Mouse (Mus musculus): Measurements from ENCODE around the gene Gm27235. TPM values are rescaled to one million over a fixed set of nuclear protein-coding genes. Genes with fewer than 3 reads are reported as not detected.
"Not testable (repeated sequence)": the region's sequence is repeated elsewhere in the genome, so short reads cannot be mapped to it uniquely, and the experiment has no call there.

The Gm27235 gene
- not detected in 2 replicates for polyA plus RNA-seq (2015; fragmentation: Nextera tagmentation; extraction: Ambion mirVana)

DNA sequence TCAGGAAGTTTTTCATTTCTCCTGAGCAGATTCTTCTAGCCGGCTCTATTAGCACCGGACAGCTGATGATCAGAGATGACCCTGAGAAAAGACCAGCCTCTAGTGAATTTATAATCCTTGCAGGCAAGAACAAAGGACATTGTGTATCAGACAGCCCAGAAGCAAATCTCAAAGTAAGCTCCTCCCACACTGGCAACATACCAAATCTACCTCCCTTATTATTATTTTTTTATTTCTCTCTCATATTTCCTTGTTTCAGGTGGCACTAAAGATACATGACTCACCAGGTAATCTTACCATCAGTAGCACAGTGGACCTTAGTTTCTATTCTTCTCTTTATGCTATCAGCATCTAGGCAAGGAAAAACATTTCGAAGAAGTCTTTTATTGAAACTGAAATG lies at the start of gene Gm27235, which contains the start of gene D730048I06Rik:
Gene Gm27235, minus strand, starts transcription at position 101 of the 400 bp plus-strand sequence.
Gene D730048I06Rik, minus strand, starts transcription at position 112 of the 400 bp plus-strand sequence.
- Histone ChIP-seq H3K36me3 (no peaks in the 10 kb centered on the region), H3K27me3 (no peaks in the 10 kb centered on the region), H3K9me3 (peaks cover 16% of the 10 kb centered on the region), H3K4me2 (replicated peaks) (no peak within 1 kb of the TSS), H3K4me3 (replicated peaks) (no peak within 1 kb of the TSS), H3K27ac (no peak within 1 kb of the TSS), H3K9ac (replicated peaks) (no peak within 1 kb of the TSS), H3K4me1 (replicated peaks) (no peaks in the 10 kb centered on the region)
- no peak for ATAC-seq
- WGBS = 91% methylated on average over 3 of the region's 3 CpGs

DNA sequence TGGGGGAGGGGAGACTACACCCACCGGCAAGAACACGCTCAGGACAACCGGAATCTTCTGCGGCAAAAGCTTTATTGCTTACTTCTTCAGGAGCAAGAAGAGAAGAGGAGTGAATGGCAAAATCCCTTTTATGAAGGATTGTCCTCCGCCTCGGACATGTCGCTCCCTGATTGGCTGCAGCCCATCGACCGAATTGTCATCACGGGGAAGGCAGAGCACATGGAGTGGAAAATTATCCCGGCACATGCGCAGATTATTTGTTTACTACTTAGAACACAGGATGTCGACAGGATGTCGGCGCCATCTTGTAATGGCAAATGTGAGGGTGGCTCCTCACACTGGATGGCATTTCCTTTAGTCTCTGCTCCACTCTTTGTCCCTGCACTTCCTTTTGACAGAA lies 28.0 kb upstream of the Gm27235 start:
- H3K9ac ChIP-seq (replicated peaks); H3K36me3 ChIP-seq; H3K27me3 ChIP-seq; H3K27ac ChIP-seq; ATAC-seq; H3K4me2 ChIP-seq (replicated peaks); H3K9me3 ChIP-seq; H3K4me1 ChIP-seq (replicated peaks); H3K4me3 ChIP-seq (replicated peaks): not testable (repeated sequence)
- WGBS = 96% methylated on average over 15 of the region's 15 CpGs

DNA sequence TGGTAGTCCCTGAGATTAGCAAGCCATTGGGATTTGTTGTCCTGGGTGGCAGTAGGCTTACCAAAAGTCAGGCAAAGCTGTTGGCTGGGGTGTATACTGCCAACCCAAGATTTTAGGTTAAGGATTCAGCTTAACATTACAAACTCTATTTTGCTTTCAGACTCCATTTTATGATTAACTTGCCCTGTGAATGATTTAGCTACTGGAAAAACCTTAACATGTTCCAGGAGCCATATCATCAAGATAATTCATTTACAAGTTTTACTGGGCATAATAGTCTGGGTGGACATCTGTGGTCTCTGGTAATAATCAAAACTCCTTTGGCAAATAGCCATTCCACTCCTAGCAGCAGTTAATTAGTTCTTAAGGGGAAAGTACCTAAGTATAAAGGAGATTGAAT lies 8.2 kb upstream of the Gm27235 start:
- Histone ChIP-seq H3K9ac (replicated peaks) (no peak overlapping the region), H3K36me3 (no peaks in the 10 kb centered on the region), H3K4me1 (replicated peaks) (no peaks in the 10 kb centered on the region), H3K27me3 (no peaks in the 10 kb centered on the region), H3K9me3 (peaks cover 18% of the 10 kb centered on the region), H3K4me3 (replicated peaks) (no peak overlapping the region), H3K27ac (no peak overlapping the region), H3K4me2 (replicated peaks) (no peak overlapping the region)
- no peak for ATAC-seq

DNA sequence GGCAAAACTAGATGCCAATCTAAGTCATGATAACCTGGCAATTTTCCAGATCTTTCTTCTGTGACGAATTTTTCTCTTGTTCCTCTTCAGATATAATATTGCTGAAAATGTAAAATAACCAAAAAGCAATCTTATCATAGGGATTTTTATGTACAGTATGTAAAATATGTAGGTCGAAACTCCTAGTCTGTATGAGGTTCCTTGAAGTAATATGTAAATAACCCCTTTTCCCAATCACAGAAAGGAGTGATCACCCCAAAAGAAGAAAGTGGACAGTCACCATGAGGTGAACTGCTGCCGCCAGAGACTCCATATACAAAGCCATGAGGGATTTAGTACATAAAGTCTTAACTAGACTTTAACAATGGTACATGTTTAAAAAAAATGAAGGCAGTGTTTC lies 11.9 kb downstream of the Gm27235 start, which contains the start of gene Gm17727:
Gene Gm17727, minus strand, starts transcription at position 101 of the 400 bp plus-strand sequence.
- Histone ChIP-seq H3K27me3 (no peaks in the 10 kb centered on the region), H3K36me3 (no peaks in the 10 kb centered on the region), H3K9ac (replicated peaks) (no peak within 1 kb of the TSS), H3K9me3 (peaks cover 10% of the 10 kb centered on the region), H3K27ac (no peak within 1 kb of the TSS), H3K4me3 (replicated peaks) (no peak within 1 kb of the TSS), H3K4me2 (replicated peaks) (no peak within 1 kb of the TSS), H3K4me1 (replicated peaks) (no peaks in the 10 kb centered on the region)
- 69% methylated on average over 3 of the region's 3 CpGs for WGBS
- ATAC-seq = no peak

DNA sequence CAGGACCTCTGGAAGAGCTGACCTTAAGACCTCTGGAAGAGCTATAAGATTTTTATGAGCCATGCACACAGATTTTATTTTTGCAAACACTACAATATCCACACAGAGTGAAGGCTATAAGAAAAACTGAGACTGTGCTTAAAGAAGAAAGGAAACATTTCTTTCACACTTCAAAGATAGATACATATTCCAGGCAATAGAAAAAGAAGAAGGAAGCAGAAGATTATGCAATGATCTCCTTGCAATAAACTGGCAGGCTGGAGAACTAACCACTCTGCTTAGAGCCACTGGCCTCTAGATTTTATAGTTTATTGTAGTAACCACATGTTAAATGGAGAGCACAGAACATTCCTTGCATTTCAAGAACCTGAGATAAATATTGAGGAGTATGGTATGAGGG lies 33.1 kb downstream of the Gm27235 start:
- ATAC-seq = no peak
- Histone ChIP-seq H3K4me2 (replicated peaks) (no peak overlapping the region), H3K4me3 (replicated peaks) (no peak overlapping the region)

DNA sequence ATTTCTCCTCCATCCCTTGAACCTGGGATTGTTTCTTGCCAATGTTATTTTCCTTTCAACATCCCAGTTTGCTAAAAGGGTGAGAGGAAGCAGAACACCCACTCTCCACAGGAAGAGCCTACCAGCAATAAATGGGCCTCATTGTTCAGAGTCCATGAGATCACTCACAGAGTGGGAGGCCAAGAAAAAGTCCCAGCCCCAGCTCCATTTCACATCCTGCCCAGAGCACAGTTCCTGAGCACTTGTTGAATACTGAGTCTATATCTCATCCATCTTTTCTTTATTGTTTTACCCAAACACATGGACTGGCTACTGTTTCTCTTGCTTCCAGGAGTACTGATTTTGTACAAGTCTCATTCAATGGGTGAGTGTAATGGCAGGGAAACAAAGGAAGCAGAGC lies 49.2 kb downstream of the Gm27235 start, which contains the start of gene Gm17677:
Gene Gm17677, plus strand, starts transcription at position 301 of the 400 bp plus-strand sequence.
- no peaks in the 10 kb centered on the region for H3K27me3 ChIP-seq
- H3K4me2 ChIP-seq (replicated peaks) = no peak within 1 kb of the TSS
- ATAC-seq = no peak
- H3K36me3 ChIP-seq = no peaks in the 10 kb centered on the region
- H3K4me1 ChIP-seq (replicated peaks) = no peaks in the 10 kb centered on the region
- H3K9ac ChIP-seq (replicated peaks) = no peak within 1 kb of the TSS
- no peak within 1 kb of the TSS for H3K4me3 ChIP-seq (replicated peaks)
- H3K9me3 ChIP-seq = no peaks in the 10 kb centered on the region; the same call in 1 of the 2 replicates
- H3K27ac ChIP-seq = no peak within 1 kb of the TSS

More for the DNA sequence above, 33.1 kb downstream of the Gm27235 start:
- Histone ChIP-seq H3K9ac (replicated peaks) (no peak overlapping the region), H3K36me3 (no peaks in the 10 kb centered on the region), H3K9me3 (no peaks in the 10 kb centered on the region; the same call in 1 of the 2 replicates), H3K27ac (no peak overlapping the region), H3K4me1 (replicated peaks) (no peaks in the 10 kb centered on the region), H3K27me3 (no peaks in the 10 kb centered on the region)

Other genes starting within 250 kb of the Gm27235 start
- gene Ddx25, start 231.6 kb downstream of the Gm27235 start, polyA plus RNA-seq (2015; fragmentation: Nextera tagmentation; extraction: Ambion mirVana) = 18.2 and 19.1 TPM in 2 replicates
- gene Pus3, start 231.5 kb downstream of the Gm27235 start, polyA plus RNA-seq (2015; fragmentation: Nextera tagmentation; extraction: Ambion mirVana) = 17.8 and 19.5 TPM in 2 replicates
- gene Pate2, start 219.8 kb downstream of the Gm27235 start, polyA plus RNA-seq (2015; fragmentation: Nextera tagmentation; extraction: Ambion mirVana) = 1.4 and 2.1 TPM in 2 replicates
- 19.8 and 21.1 TPM in 2 replicates for gene Hyls1, start 219.7 kb downstream of the Gm27235 start, polyA plus RNA-seq (2015; fragmentation: Nextera tagmentation; extraction: Ambion mirVana)
- gene Pate4, start 178.2 kb downstream of the Gm27235 start, polyA plus RNA-seq (2015; fragmentation: Nextera tagmentation; extraction: Ambion mirVana) = not detected in 2 replicates
- gene Pate3, start 141.9 kb downstream of the Gm27235 start, polyA plus RNA-seq (2015; fragmentation: Nextera tagmentation; extraction: Ambion mirVana) = not detected in 2 replicates
- gene Pate1, start 102.7 kb downstream of the Gm27235 start, polyA plus RNA-seq (2015; fragmentation: Nextera tagmentation; extraction: Ambion mirVana) = not detected in 2 replicates
- not detected in 2 replicates for gene Gm17677, start 49.1 kb downstream of the Gm27235 start, polyA plus RNA-seq (2015; fragmentation: Nextera tagmentation; extraction: Ambion mirVana)
- not detected in 2 replicates for gene Gm17727, start 12.0 kb downstream of the Gm27235 start, polyA plus RNA-seq (2015; fragmentation: Nextera tagmentation; extraction: Ambion mirVana)
- gene D730048I06Rik, start within 50 bp of the Gm27235 start, polyA plus RNA-seq (2015; fragmentation: Nextera tagmentation; extraction: Ambion mirVana) = not detected in 2 replicates
- gene 9230110F15Rik, start 54.0 kb upstream of the Gm27235 start, polyA plus RNA-seq (2015; fragmentation: Nextera tagmentation; extraction: Ambion mirVana) = not detected in 2 replicates
- gene 9230113P08Rik, start 118.3 kb upstream of the Gm27235 start, polyA plus RNA-seq (2015; fragmentation: Nextera tagmentation; extraction: Ambion mirVana) = not detected in 2 replicates